Mouse (Mus musculus) embryo, embryonic 11.5 days (tissue): ENCODE results near the gene Phf7.

ENCODE experiments used
- DNase-seq: peaks from one replicate; pipeline ENCODE4 v3.0.0-alpha.2; 2012; ENCODE audit warnings: low read depth, low spot score

Phf7 gene

DNA sequence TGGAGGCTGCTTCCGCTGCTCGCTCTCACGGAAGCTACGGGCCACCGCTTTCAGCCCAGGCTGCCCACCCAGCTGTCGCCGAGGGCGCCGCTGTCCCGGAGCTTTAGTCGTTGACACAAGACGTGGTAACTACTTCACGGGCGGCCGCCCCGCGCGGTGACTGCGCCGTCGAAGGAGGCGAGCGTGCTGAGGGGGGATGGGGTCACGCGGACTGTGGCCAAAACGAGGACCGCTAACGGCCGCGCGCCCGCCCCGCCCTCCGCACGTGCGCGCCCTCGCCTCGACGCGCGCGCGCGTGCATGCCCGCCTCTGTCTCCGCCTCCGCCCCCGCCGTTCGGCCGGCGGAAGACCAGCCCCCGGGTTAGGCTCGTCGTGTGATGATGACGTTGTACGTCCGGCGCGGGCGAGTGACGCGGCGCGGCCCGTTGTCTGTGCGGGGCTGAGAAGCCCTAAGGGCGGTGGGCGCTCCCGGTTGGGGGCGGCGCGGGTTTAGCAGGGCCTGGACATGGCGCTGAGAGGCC, at the start of gene Phf7, which contains the start of gene Bap1:
Gene Phf7 (minus strand): TSS at position 234 of the 521 bp plus-strand sequence.
Gene Bap1 (plus strand): TSS at position 367 of the 521 bp plus-strand sequence.
- DNase-seq = peak; percentile 93

DNA sequence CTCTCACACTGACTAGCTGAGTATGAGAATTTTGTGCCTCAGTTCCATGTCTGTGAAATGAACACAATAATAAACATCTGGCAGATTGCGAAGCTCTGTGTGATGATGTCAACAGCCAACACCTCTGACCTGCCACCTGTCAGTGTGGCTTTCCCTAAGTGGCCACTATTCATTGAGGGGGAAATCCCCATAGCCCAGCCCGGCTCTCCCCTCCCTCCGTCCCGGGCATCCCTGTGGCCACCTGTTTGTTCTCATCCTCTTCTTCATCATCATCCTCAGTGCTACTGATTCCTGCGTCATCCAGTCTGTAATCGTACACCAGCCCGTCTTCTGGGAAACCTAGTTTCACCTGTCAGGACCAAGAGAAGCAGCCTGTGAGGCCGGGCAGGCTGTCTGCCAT, 34.6 kb upstream of the Phf7 start:
- no peak for DNase-seq

GRCm38 (mm10) chr14:31272164-31272563, 21.0 kb upstream of the Phf7 start:
- peak; percentile 64 for DNase-seq

DNA sequence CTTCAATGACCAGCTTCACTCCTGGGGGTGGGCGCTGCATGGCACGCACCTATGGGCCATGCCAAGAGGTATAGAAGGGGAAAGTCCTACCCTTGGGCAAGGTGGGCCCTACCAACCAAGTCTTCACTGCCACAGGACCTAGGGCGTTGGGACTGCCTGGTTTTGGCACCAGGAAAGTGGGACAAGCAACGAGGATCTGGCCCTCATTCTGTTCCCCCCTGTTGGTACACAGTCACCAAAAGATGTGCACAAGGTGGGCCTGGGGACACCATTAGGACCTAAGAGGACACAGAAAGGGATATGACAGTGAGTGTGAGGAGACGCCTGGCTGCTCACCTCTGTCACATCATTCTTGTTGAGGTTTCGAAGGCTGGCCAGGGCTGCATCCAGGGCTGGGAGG, 20.0 kb upstream of the Phf7 start:
- DNase-seq = no peak

- peak; percentile 56 for DNase-seq
These were observed 18.5 kb upstream of the Phf7 start for GRCm38 (mm10) chr14:31269456-31270100.

DNA sequence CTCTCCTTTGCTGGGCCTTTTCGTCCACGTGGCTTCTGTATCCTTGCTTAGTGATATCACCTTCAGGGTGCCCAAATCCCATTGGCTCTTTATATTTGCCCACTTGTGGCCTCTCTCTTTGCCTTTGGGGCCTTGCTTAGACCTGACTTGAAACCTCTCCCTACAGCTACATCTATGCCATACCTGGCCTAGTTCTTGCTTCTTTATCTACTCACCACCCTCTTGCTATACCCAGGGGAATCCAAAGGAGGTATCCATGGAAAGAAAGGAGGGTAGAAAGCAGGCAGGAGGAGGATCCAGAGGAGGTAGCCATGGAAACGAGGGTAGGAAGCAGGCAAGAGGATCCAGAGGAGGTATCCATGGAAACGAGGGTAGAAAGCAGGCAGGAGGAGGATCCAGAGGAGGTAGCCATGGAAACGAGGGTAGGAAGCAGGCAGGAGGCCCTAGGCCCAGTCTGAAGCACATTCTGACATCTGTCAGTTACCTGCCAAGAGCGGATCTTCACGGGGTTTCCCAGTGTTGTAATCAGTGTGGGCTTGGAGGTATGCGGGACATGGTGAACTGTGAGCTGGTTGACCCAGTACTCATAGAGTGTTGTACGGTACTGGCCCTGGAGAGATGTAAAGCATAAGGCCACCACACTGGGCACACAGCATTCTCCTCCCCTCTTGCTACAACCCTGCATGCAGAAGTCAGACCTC, 17.3 kb upstream of the Phf7 start:
- DNase-seq = no peak

DNA sequence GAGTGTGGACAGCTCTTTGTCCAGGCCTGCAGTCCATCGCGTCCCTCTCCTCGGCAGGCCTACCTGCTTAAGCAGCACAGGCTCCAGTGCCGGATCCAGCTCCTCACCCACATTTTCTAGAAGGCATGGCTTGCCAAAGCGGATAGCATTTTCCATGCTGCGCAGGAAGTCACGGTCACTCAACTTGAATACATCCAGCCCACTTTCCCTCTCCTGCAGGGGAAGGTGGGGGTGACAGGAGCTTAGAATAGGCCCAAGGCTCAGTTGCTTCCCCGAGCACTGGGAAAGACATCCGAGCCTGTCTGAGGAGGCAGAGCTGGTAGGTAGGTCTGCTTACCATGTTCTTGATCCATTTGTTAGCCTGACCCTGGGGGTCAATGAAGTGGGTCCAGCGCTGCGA, 16.5 kb upstream of the Phf7 start:
- no peak for DNase-seq

- DNase-seq = no peak
These were observed 9.8 kb upstream of the Phf7 start for GRCm38 (mm10) chr14:31260932-31261331.

DNA sequence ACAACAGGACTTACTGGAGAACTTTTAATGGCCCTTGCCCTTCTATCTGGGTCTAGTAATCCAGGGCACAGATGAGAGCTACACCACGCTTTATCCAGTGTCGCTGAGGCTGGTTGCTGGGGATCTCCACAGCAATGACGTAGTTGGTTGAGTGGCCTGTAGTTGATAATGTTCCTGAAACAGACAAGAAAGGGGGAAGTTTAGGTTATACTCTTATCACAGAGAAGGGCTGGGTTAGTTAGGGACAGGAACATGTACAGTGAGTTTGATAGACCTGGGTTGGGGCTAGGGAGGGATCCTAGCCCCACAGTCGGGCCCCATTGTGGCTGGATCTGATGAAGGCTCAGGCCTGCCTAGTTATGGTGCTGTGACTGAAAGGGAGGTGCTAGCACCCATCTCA, 9.3 kb upstream of the Phf7 start:
- no peak for DNase-seq

DNA sequence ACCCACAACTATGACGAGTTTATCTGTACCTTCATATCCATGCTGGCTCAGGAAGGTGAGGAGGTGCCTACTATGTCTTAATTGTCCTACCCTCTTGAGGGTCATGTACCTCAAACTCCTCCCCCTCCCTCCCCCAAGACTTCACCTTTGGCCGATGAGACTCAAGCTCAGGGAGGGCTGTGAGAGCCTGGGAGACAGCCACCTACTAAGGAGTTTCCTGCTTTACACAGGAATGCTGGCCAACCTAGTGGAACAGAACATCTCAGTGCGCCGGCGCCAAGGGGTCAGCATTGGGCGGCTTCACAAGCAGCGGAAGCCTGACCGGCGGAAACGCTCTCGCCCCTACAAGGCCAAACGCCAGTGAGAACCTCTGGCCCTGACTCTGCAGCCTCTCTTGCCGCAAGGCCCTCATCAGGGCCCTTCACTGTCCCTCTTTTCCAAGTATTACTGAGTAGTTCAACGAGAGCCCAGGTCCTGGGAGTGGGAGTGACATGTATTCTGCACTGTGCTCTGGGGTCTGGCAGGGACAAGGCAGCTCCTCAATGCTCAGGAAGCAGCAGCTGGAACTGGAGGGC, 7.4 kb upstream of the Phf7 start:
- DNase-seq = no peak

DNA sequence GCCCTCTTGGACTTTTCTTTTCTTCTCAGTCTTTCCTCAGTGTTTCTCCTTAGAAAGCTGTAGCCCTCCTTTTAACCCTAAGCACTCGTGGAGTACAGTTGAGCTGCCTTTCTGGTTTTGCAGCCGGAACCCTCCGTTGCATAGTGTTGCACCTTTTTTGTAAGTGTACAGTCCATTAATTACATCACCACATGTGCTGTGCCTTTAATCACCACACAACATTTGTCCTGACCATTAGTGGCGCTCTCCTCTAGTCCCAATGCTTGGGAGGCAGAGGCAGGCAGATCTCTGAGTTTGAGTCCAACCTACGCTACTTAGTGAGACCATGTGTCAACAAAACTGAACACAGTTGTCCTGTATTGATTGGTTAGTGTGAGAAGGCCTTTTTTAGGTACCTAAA, 974 bp upstream of the Phf7 start:
- no peak for DNase-seq

DNA sequence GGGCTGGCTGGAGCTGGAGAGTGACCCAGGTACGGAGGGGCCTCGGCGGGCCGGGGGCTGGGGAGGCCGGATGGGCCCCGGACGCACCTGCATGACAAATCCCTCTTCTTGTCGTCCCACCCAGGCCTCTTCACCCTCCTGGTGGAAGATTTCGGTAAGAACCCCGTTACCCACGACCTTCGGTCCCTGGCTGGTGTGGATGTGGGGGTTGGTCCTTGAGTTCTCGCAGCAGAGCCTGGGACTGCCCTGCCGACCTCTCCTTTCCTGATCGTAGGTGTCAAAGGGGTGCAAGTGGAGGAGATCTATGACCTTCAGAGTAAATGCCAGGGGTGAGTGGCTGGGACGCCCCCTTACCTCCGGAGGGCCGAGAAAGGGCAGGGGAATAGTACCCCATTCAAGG, 509 bp upstream of the Phf7 start:
- DNase-seq = no peak

GRCm38 (mm10) chr14:31250222-31251083, 664 bp downstream of the Phf7 start:
- DNase-seq = no peak

- DNase-seq = no peak
These were observed 2.7 kb downstream of the Phf7 start for GRCm38 (mm10) chr14:31248396-31248795.

DNA sequence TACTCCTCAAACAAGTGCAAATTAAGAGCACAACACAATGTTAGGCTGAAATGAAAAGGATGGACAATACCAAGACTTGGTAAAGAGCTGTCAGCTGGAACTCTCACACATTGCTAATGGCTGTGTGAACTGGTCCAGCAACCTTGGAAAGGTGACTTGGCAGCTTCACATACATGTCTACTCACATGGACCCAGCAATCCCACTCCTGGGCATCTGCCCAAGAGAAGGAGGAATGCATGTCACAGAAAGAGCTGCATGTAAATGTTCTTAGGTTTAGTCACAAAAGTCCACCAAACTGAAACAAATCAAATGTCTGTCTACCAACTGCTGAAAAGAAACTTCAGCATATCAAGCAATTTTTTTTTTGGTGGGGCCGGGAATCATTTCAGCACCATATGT, 5.2 kb downstream of the Phf7 start:
- DNase-seq = no peak

DNA sequence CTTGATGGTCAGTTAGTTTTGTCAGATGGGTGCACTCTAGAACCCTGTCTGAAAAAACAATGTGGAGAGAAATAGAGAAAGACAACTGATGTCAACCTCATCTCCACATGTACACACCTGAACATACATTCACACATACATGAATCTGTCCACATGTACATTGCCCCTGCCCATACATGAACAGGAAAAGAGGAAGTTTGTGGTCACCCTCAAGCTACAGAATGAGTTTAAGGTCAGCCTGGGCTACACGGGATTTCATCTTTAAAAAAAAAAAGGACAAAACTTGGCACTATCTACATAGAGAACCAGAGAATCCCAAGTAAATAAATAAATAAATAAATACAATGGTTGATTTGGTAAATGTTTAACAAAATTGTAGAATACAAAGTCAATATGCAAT, 6.3 kb downstream of the Phf7 start:
- no peak for DNase-seq

GRCm38 (mm10) chr14:31240528-31240927, 10.6 kb downstream of the Phf7 start:
- DNase-seq = no peak

DNA sequence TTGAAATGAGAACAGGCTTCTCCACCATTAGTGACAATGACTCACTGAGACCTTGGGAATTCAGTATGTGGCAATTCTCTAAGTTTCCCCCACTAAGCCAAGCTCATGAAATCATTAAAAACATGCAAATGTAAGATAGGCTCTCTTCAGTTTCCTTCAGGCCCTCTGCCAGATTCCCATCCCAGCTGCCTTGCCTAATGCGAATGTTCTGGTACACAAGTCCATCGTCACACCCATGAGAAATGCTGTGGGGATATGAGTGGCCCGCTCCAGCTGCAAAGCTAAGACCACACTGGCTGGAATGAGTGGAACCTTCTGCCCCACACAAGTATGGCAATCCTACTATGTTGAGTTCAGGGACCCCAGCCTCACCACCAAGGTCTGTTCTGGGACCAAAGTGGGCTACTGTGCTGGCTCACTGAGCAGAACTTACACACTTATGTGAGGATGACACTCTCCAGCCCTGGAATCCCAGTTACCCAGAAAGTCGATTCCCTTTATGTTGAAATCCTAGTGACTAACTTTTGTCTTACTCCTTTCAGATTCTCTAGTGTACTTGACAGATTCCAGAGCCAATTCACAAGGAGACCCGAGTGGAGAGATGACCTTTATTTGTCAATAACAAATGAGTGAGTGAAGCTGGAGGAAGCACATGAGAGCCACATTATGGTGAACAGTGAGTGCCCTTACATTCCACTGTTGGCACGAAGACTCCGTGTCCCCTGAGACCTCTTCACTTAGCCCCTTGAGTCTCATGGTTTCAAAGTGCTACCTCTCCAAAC, 13.8 kb downstream of the Phf7 start:
- no peak for DNase-seq

- DNase-seq = peak; percentile 71
These were observed 17.0 kb downstream of the Phf7 start for GRCm38 (mm10) chr14:31233996-31234591.
